24 mouse cellular contexts compared by ENCODE assay signal in genomic region chr10:51621193-51621592, GRCm38 (mm10). TPM values are rescaled to one million over a fixed set of nuclear protein-coding genes. Genes with fewer than 3 reads are reported as not detected.
DNase-seq lines count a peak whose midpoint lies in the region; TF ChIP-seq lines count a peak whose summit lies in the region.
"Had no signal": no experiment of that assay in that cellular context is flagged by ENCODE, and none has a peak within 500 bp of the region (broad histone marks: within the 10 kb centered on the region; RNA-seq: fewer than 3 reads in every experiment).

No protein-coding gene starts in this region.

- no peak for TF ChIP-seq EP300 in CH12.LX (IDR thresholded peaks at IDR 0.05; ENCODE audit: low read length)

- H3K4me2 ChIP-seq in CH12.LX (ENCODE audit: insufficient read depth, low read depth, poor library complexity, severe bottlenecking), result 0 out of 2 replicates have a peak overlapping the region, but pooled peaks have one; percentile 44

- in situ Hi-C loops in CH12.LX (cut with MboI; ENCODE audit: low pct_ligation_motif_present, low pct_unique_long_range_greater_than_20kb, low sequenced_read_pairs), result no loop called here

- TF ChIP-seq POLR2A in CH12.LX (IDR thresholded peaks at IDR 0.05; ENCODE audit: low read depth, low read length), result no peak

- DNase-seq in CH12.LX (ENCODE audit: extremely low read depth), result no peak
- no peak for DNase-seq in kidney, adult 8-10 months
- DNase-seq: adrenal gland, adult 2 months; adrenal gland, adult 8-10 months; adrenal gland, postnatal 10 days; adrenal gland, postnatal 14 days; adrenal gland, postnatal 25 days; adrenal gland, postnatal 36 days; B cell, adult 2 months; cerebellum, adult 11 months; cerebellum, adult 11-12 months; cerebellum, adult 18-20 months; cerebellum, adult 2 months; cerebellum, adult 8-10 months had no signal

- no peaks in the 10 kb centered on the region for H3K36me3 ChIP-seq in CH12.LX (replicated peaks in 1 of 2; ENCODE audit: control insufficient read depth in 1 of 2, insufficient read depth in 1 of 2, low read length in 1 of 2)
- H3K36me3 ChIP-seq: G1E had no signal

- no peak for TF ChIP-seq CTCF in CH12.LX (conservative IDR thresholded peaks at IDR 0.05 in 1 of 2, IDR thresholded peaks at IDR 0.05 in 1 of 2; ENCODE audit: low read depth in 2 of 2, low read length in 2 of 2)

- no peak overlapping the region for H3K9ac ChIP-seq in CH12.LX (ENCODE audit: insufficient read depth, low read depth)

- dilution Hi-C loops in CH12.LX (cut with MboI; ENCODE audit: extremely low pct_ligation_motif_present, extremely low pct_unique_long_range_greater_than_20kb, low sequenced_read_pairs), result no loop called here

- H3K27me3 ChIP-seq in CH12.LX (replicated peaks), result no peaks in the 10 kb centered on the region

- H3K79me2 ChIP-seq in CH12.LX (replicated peaks; ENCODE audit: control insufficient read depth, extremely low read depth, insufficient read depth, poor library complexity, severe bottlenecking), result no peaks in the 10 kb centered on the region

- H3K4me3 ChIP-seq in CH12.LX (replicated peaks in 1 of 3; ENCODE audit: low read depth in 2 of 3, low read length in 2 of 3, poor library complexity in 1 of 3), result no peak overlapping the region

- H3K27ac ChIP-seq in CH12.LX (ENCODE audit: insufficient read depth, low read depth), result no peak overlapping the region

- H3K9me3 ChIP-seq in CH12.LX (replicated peaks; ENCODE audit: low read length), result no peaks in the 10 kb centered on the region
- H3K9me3 ChIP-seq: G1E had no signal

- peaks cover 0 to 3% of the 10 kb centered on the region in 2 experiments; a peak in 1 of 4 replicates for H3K4me1 ChIP-seq in CH12.LX (ENCODE audit: control insufficient read depth in 1 of 2, insufficient read depth in 2 of 2)

- no peak for TF ChIP-seq RAD21 in CH12.LX (IDR thresholded peaks at IDR 0.05; ENCODE audit: low read depth, low read length)

TF ChIP-seq in CH12.LX, 34 proteins besides CTCF, POLR2A, EP300 and RAD21:
- TF ChIP-seq MAFK (IDR thresholded peaks at IDR 0.05; ENCODE audit: insufficient replicate concordance, low read length), result no peak
- TF ChIP-seq MYC (IDR thresholded peaks at IDR 0.05; ENCODE audit: low read depth, low read length), result peak; percentile 52; the same call in 1 of the 2 replicates
- TF ChIP-seq USF2 (conservative IDR thresholded peaks at IDR 0.05; ENCODE audit: low read depth, low read length), result no peak
- TF ChIP-seq CHD1 (IDR thresholded peaks at IDR 0.05; ENCODE audit: low read depth, low read length), result no peak
- TF ChIP-seq E2F4 (IDR thresholded peaks at IDR 0.05; ENCODE audit: insufficient replicate concordance, low read depth, low read length), result no peak
- TF ChIP-seq JUN (IDR thresholded peaks at IDR 0.05; ENCODE audit: insufficient read depth, low read depth, low read length), result no peak
- TF ChIP-seq NRF1 (IDR thresholded peaks at IDR 0.05; ENCODE audit: low read depth, low read length), result no peak
- no peak for TF ChIP-seq ZKSCAN1 (IDR thresholded peaks at IDR 0.05; ENCODE audit: borderline replicate concordance, low read depth, low read length)
- TF ChIP-seq GABPA (IDR thresholded peaks at IDR 0.05; ENCODE audit: insufficient replicate concordance, low read depth, low read length), result no peak
- no peak for TF ChIP-seq NELFE (IDR thresholded peaks at IDR 0.05; ENCODE audit: low read depth, low read length)
- peak; percentile 79 for TF ChIP-seq BHLHE40 (IDR thresholded peaks at IDR 0.05; ENCODE audit: low read depth, low read length)
- 0 out of 2 replicates have a peak, but pooled peaks have one; percentile 8 for TF ChIP-seq TCF12 (IDR thresholded peaks at IDR 0.05; ENCODE audit: low read depth, low read length)
- 0 out of 2 replicates have a peak, but pooled peaks have one; percentile 14 for TF ChIP-seq MAX (IDR thresholded peaks at IDR 0.05; ENCODE audit: low read length)
- TF ChIP-seq MAZ (IDR thresholded peaks at IDR 0.05; ENCODE audit: low read depth, low read length), result no peak

RNA-seq across cellular contexts. Expression of gene Gprc6a, which starts 10.1 kb away (rescaled TPM):
- total RNA-seq in CH12.LX (2012; rRNA removed) (not detected in 2 replicates), CH12.LX (2014; rRNA removed) (not detected in 2 replicates)
- polyA plus RNA-seq in CH12.LX (2012; ENCODE audit: insufficient read length, low read depth), result not detected in 2 replicates
- total RNA-seq: adrenal gland, adult 18-20 months; adrenal gland, adult 2 months; adrenal gland, adult 8-10 months; adrenal gland, postnatal 10 days; adrenal gland, postnatal 14 days; adrenal gland, postnatal 25 days; adrenal gland, postnatal 36 days; adrenal gland, postnatal 4 days; ES-E14; G1E; MEL had no signal
- polyA plus RNA-seq: activated CD4-positive, CD25-positive, alpha-beta regulatory T cell, adult 4 months; adrenal gland, adult 2 months; brain, embryonic 14.5 days; C2C12; CD4-positive, CD25-positive, alpha-beta regulatory T cell, adult 4 months; cerebellum, adult 2 months; G1E; Patski had no signal

RNA-seq across cellular contexts. Expression of gene Fam162b, which starts 30.9 kb away (rescaled TPM):
- total RNA-seq in CH12.LX (2012; rRNA removed), result 0.29 TPM in 1 of 2 replicates, not detected in the other
- total RNA-seq in CH12.LX (2014; rRNA removed), result not detected in 2 replicates
- polyA plus RNA-seq in CH12.LX (2012; ENCODE audit: insufficient read length, low read depth), result 0.52 and 0.86 TPM in 2 replicates
- total RNA-seq: adrenal gland, adult 18-20 months; adrenal gland, adult 2 months; adrenal gland, adult 8-10 months; adrenal gland, postnatal 14 days; adrenal gland, postnatal 25 days; adrenal gland, postnatal 36 days; adrenal gland, postnatal 4 days; ES-E14; G1E; MEL had no signal
- polyA plus RNA-seq: activated CD4-positive, CD25-positive, alpha-beta regulatory T cell, adult 4 months; adrenal gland, adult 2 months; C2C12; CD4-positive, CD25-positive, alpha-beta regulatory T cell, adult 4 months; cerebellum, adult 2 months; G1E; Patski had no signal

RNA-seq across cellular contexts. Expression of gene Rfx6, which starts 56.4 kb away (rescaled TPM):
- total RNA-seq in CH12.LX (2012; rRNA removed), result not detected in 2 replicates
- not detected in 2 replicates for total RNA-seq in CH12.LX (2014; rRNA removed)
- not detected in 2 replicates for polyA plus RNA-seq in CH12.LX (2012; ENCODE audit: insufficient read length, low read depth)
- total RNA-seq: adrenal gland, adult 18-20 months; adrenal gland, adult 2 months; adrenal gland, adult 8-10 months; adrenal gland, postnatal 10 days; adrenal gland, postnatal 14 days; adrenal gland, postnatal 25 days; adrenal gland, postnatal 36 days; ES-E14; G1E; MEL had no signal
- polyA plus RNA-seq: activated CD4-positive, CD25-positive, alpha-beta regulatory T cell, adult 4 months; adrenal gland, adult 2 months; brain, embryonic 14.5 days; C2C12; CD4-positive, CD25-positive, alpha-beta regulatory T cell, adult 4 months; cerebellum, adult 2 months; G1E; Patski had no signal
